Mouse (Mus musculus): ENCODE results near the gene Ptprd. TPM values are rescaled to one million over a fixed set of nuclear protein-coding genes. Genes with fewer than 3 reads are reported as not detected.

The Ptprd gene
- polyA plus RNA-seq, 1 experiment: 108 TPM

DNA sequence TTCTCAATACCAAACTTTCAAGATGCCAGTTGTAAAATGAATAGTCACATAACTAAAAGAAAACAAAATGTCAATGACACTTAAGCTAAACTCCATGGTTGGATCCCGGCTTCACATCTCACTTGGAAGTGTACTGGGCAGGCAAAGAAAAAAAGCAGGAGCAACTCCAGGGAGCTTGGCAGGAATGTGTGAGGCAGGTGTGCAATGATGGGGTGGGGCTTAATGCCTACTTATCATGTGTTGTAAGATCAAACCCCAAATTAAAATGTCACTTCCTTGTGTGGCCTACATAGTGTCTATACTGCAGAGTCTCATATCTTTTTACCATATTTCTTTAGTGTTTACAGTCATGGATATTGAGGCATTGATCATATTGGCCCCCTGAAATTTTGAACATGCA, 1873.8 kb downstream of the Ptprd start:
- H3K27me3 ChIP-seq (ENCODE audit: control insufficient read depth, insufficient read depth, low read length): no peaks in the 10 kb centered on the region
- DNase-seq: no peak
- WGBS: 20% methylated on average over 1 of the region's 1 CpGs
- H3K4me1 ChIP-seq (ENCODE audit: control insufficient read depth, insufficient read depth, low read length): no peaks in the 10 kb centered on the region
- TF ChIP-seq POLR2A (IDR thresholded peaks at IDR 0.05; ENCODE audit: borderline replicate concordance, insufficient read depth, low read length) (no peak), CTCF (IDR thresholded peaks at IDR 0.05; ENCODE audit: borderline replicate concordance, insufficient read depth, low read depth, low read length) (no peak)
- no peak overlapping the region for H3K4me3 ChIP-seq (replicated peaks; ENCODE audit: insufficient read depth, low read depth, low read length)
- H3K27ac ChIP-seq (ENCODE audit: insufficient read depth, low read length): no peak overlapping the region

DNA sequence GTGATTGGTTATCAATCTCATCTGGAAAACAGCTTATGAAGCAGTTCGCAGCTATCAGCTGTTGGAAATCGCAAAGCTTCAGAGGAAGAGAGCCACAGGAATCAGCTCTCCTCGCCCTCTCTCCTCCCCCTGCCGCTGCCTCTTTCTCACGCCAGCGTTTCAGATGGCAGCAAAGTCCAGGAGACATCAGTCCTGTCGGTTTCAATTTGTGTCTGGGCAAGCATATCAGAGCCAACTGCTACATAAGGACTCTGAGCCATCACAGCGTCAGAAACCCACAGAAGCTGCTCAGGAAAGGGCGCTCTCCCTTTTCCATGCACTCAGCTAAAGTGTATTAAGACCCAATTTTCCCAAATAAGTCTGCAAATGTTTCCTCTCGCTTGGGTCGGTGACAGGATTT, 1884.4 kb downstream of the Ptprd start:
- H3K27me3 ChIP-seq (ENCODE audit: control insufficient read depth, insufficient read depth, low read length): no peaks in the 10 kb centered on the region
- peak; percentile 74 to 88 for DNase-seq

DNA sequence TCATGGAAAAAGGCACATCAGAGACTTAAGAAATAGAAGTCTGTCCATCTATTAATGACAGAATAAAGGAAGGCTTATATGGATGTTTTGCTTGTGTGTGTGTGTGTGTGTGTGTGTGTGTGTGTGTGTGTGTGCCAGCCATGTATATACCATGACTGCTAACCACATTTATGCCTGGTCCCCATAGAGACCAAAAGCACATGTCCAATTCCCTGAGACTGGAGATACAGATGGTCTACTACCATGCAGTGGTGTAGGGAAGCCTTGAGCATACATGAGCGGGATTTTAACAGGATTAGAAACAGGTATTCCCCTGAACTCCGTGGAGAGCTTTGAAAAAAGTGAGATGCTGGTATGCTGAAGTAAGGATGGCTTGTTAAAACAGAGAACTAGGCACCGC, 1886.1 kb downstream of the Ptprd start:
- DNase-seq: no peak
- TF ChIP-seq POLR2A (IDR thresholded peaks at IDR 0.05; ENCODE audit: borderline replicate concordance, insufficient read depth, low read length) (no peak), CTCF (IDR thresholded peaks at IDR 0.05; ENCODE audit: borderline replicate concordance, insufficient read depth, low read depth, low read length) (no peak)
- Histone ChIP-seq H3K27ac (ENCODE audit: insufficient read depth, low read length) (no peak overlapping the region), H3K4me3 (replicated peaks; ENCODE audit: insufficient read depth, low read depth, low read length) (no peak overlapping the region), H3K4me1 (ENCODE audit: control insufficient read depth, insufficient read depth, low read length) (peaks cover 3% of the 10 kb centered on the region; the same call in 1 of the 2 replicates), H3K27me3 (ENCODE audit: control insufficient read depth, insufficient read depth, low read length) (no peaks in the 10 kb centered on the region)
- 79% methylated on average over 3 of the region's 3 CpGs for WGBS

More for the DNA sequence above, 1884.4 kb downstream of the Ptprd start:
- TF ChIP-seq CTCF (IDR thresholded peaks at IDR 0.05; ENCODE audit: borderline replicate concordance, insufficient read depth, low read depth, low read length): no peak
- peak; percentile 61; the same call in 1 of the 2 replicates for TF ChIP-seq POLR2A (IDR thresholded peaks at IDR 0.05; ENCODE audit: borderline replicate concordance, insufficient read depth, low read length)
- peaks cover 3% of the 10 kb centered on the region; the same call in 1 of the 2 replicates for H3K4me1 ChIP-seq (ENCODE audit: control insufficient read depth, insufficient read depth, low read length)
- WGBS: 1% methylated on average over 11 of the region's 11 CpGs
- H3K27ac ChIP-seq (ENCODE audit: insufficient read depth, low read length): peak overlapping the region; percentile 10; the same call in 1 of the 2 replicates
- peak overlapping the region; percentile 7 for H3K4me3 ChIP-seq (replicated peaks; ENCODE audit: insufficient read depth, low read depth, low read length)

DNA sequence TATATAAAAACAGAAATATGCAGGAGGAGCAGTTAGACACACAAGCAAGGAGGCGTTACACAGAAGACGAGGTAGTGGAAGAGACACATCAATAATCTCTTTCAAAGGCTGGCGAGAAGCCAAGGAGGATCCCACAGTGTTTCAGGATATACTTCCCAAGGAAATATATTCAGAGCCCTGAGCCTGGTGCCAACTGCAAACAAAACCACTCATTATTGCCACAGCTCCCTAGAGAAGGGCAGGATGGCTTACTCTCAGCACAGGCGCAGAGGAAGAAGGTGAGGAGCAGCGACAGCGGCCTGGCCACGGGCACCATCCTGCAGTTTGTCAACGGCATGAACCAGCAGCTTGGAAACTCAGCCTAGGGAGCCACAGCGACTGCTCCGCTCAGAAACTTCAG, 1886.8 kb downstream of the Ptprd start:
- WGBS: 11% methylated on average over 10 of the region's 10 CpGs
- peak; percentile 47 to 49 for DNase-seq
- Histone ChIP-seq H3K27ac (ENCODE audit: insufficient read depth, low read length) (no peak overlapping the region; the same call in 1 of the 2 replicates), H3K4me3 (replicated peaks; ENCODE audit: insufficient read depth, low read depth, low read length) (no peak overlapping the region), H3K27me3 (ENCODE audit: control insufficient read depth, insufficient read depth, low read length) (no peaks in the 10 kb centered on the region), H3K4me1 (ENCODE audit: control insufficient read depth, insufficient read depth, low read length) (peaks cover 3% of the 10 kb centered on the region; the same call in 1 of the 2 replicates)
- TF ChIP-seq CTCF (IDR thresholded peaks at IDR 0.05; ENCODE audit: borderline replicate concordance, insufficient read depth, low read depth, low read length): no peak
- TF ChIP-seq POLR2A (IDR thresholded peaks at IDR 0.05; ENCODE audit: borderline replicate concordance, insufficient read depth, low read length): no peak

DNA sequence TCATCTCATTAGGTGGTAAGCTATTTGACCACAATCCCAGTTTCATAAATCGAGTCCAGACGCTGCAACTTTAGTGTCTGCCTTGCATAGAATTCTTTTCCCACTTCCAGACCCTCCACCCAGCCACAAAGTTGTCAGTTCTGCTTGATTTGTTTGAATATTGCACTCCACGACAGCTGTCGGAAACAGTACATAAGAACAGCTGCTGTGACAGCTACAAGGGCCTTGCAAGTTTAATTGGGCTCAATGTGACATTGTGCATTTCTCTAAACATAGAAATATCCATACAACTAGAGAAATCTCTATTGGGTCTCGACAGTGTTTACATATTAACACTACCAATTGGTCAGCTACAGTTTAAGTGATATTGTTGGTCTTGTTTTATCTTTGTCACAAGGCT, 1887.3 kb downstream of the Ptprd start:
- WGBS: 59% methylated on average over 5 of the region's 5 CpGs
- Histone ChIP-seq H3K27me3 (ENCODE audit: control insufficient read depth, insufficient read depth, low read length) (no peaks in the 10 kb centered on the region), H3K27ac (ENCODE audit: insufficient read depth, low read length) (no peak overlapping the region), H3K4me1 (ENCODE audit: control insufficient read depth, insufficient read depth, low read length) (peaks cover 3% of the 10 kb centered on the region; the same call in 1 of the 2 replicates), H3K4me3 (replicated peaks; ENCODE audit: insufficient read depth, low read depth, low read length) (no peak overlapping the region)
- TF ChIP-seq POLR2A (IDR thresholded peaks at IDR 0.05; ENCODE audit: borderline replicate concordance, insufficient read depth, low read length): no peak
- no peak for TF ChIP-seq CTCF (IDR thresholded peaks at IDR 0.05; ENCODE audit: borderline replicate concordance, insufficient read depth, low read depth, low read length)
- DNase-seq: no peak

DNA sequence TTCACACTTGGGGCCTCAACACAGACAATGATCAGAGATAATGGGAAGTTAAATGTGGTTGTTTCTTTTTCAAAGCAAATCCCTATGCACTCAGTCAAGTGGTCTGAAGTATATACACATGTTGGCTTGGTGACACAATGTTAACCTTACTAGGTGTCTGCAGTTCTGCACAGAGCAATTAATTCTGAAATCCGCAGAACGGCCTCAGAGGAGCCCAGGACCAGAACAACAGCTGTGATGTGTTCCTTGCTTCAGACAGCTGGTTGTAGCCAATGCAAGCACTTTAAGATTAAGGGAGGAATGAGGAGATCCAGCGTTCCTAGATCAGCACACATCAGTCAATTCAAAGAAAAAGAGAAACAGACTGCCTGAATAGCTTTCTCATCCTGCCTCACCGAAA, 1891.9 kb downstream of the Ptprd start:
- Histone ChIP-seq H3K27me3 (ENCODE audit: control insufficient read depth, insufficient read depth, low read length) (no peaks in the 10 kb centered on the region), H3K4me3 (replicated peaks; ENCODE audit: insufficient read depth, low read depth, low read length) (no peak overlapping the region), H3K4me1 (ENCODE audit: control insufficient read depth, insufficient read depth, low read length) (no peaks in the 10 kb centered on the region; the same call in none of the 2 replicates), H3K27ac (ENCODE audit: insufficient read depth, low read length) (no peak overlapping the region)
- DNase-seq: no peak
- TF ChIP-seq CTCF (IDR thresholded peaks at IDR 0.05; ENCODE audit: borderline replicate concordance, insufficient read depth, low read depth, low read length) (no peak), POLR2A (IDR thresholded peaks at IDR 0.05; ENCODE audit: borderline replicate concordance, insufficient read depth, low read length) (no peak)
- 69% methylated on average over 4 of the region's 4 CpGs for WGBS

DNA sequence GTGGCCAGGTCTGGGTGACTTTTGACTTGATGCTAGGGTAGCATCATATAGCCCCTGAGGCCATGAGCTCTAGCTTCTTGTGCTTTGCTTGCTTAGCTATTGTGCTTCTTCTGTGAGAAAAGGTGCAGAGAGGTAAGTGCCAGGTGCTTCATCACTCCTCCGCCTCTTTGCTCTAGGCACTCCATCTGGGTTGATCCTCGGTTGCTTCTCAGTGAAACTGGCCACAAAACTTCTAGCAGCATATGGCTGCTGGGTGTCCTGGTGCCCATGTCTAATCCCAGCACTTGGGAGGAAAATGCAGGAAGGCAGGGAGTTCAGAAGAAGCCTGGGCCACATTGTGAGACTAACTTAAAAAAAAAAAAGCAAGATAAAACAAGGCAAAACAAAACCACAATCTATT, 1895.8 kb downstream of the Ptprd start:
- TF ChIP-seq CTCF (IDR thresholded peaks at IDR 0.05; ENCODE audit: borderline replicate concordance, insufficient read depth, low read depth, low read length) (no peak), POLR2A (IDR thresholded peaks at IDR 0.05; ENCODE audit: borderline replicate concordance, insufficient read depth, low read length) (no peak)
- peak in 1 of 2 experiments; percentile 44 for DNase-seq
- Histone ChIP-seq H3K4me1 (ENCODE audit: control insufficient read depth, insufficient read depth, low read length) (peaks cover 3% of the 10 kb centered on the region), H3K27ac (ENCODE audit: insufficient read depth, low read length) (no peak overlapping the region), H3K27me3 (ENCODE audit: control insufficient read depth, insufficient read depth, low read length) (no peaks in the 10 kb centered on the region), H3K4me3 (replicated peaks; ENCODE audit: insufficient read depth, low read depth, low read length) (no peak overlapping the region)
- 20% methylated on average over 2 of the region's 2 CpGs for WGBS

DNA sequence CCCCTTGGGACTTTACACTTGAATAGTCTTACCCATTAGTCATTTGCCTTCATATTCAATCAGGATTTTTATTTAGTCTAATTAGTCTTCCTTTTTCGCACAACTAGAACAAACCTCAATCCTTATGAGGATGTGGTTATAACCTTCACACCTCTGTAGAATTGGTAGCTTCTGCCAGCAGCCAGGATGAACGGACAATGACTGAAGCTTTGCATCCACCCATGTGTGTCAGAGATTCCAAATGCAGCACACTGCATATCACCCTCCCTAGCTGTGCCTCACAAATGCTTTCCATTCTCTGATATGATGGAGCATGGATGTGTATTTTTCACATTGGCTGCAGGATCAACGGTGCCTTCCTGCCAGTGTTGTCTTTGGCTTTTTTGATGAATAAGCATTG, 1898.0 kb downstream of the Ptprd start:
- Histone ChIP-seq H3K27ac (ENCODE audit: insufficient read depth, low read length) (no peak overlapping the region), H3K27me3 (ENCODE audit: control insufficient read depth, insufficient read depth, low read length) (no peaks in the 10 kb centered on the region), H3K4me1 (ENCODE audit: control insufficient read depth, insufficient read depth, low read length) (peaks cover 8% of the 10 kb centered on the region), H3K4me3 (replicated peaks; ENCODE audit: insufficient read depth, low read depth, low read length) (no peak overlapping the region)
- TF ChIP-seq POLR2A (IDR thresholded peaks at IDR 0.05; ENCODE audit: borderline replicate concordance, insufficient read depth, low read length) (no peak), CTCF (IDR thresholded peaks at IDR 0.05; ENCODE audit: borderline replicate concordance, insufficient read depth, low read depth, low read length) (no peak)
- 42% methylated on average over 3 of the region's 3 CpGs for WGBS
- no peak for DNase-seq
